Mouse (Mus musculus) bone marrow macrophage, adult 2 months (primary cell): Measurements from ENCODE around the gene Irf2.

Experiments used
- CTCF ChIP-seq: IDR thresholded peaks from 2 replicates; pipeline ENCODE4 v1.5.1; 2012; ENCODE audit warnings: low read depth, mild to moderate bottlenecking, low read length, moderate library complexity
- POLR2A ChIP-seq: IDR thresholded peaks from 2 replicates; pipeline ENCODE4 v1.6.1; 2012; ENCODE audit warnings: mild to moderate bottlenecking, low read depth, low read length, borderline replicate concordance

DNA sequence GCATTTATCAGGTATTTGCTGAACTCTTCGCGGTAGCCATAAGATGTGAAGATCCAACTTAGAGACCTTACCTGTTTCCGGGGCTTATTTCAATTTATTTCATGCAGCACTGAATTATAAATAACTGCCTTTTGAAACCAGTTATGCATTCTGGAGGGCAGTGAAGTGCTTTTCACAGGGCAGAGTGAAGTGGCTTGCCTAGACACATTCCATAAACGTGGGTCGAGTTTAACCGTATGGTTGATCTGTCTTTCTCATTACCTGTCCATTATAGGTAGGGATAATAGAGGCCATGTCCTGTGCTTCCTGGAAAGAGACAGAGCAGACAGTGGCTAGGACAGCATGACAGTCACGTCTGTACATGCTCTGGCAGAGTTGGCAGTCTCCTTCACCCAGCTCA, 20.0 kb downstream of the Irf2 start:
- no peak for TF ChIP-seq CTCF
- no peak for TF ChIP-seq POLR2A
